Mouse (Mus musculus) 3134 (cell line): ENCODE measurements at regions not wholly inside any gene's neighbourhood (a gene's known extent, or its start where the extent isn't known, plus 50 kb on each side); places are given as distances from the start of the nearest gene placed in this dataset.
"Not testable (repeated sequence)": the region's sequence is repeated elsewhere in the genome, so short reads cannot be mapped to it uniquely, and the experiment has no call there.

Experiments
- DNase-seq: peaks from one replicate; pipeline ENCODE4 v3.0.0-alpha.2; 2011; ENCODE audit warnings: low spot score; ENCODE audit not compliant: insufficient read length; ENCODE audit errors: extremely low read depth

DNA sequence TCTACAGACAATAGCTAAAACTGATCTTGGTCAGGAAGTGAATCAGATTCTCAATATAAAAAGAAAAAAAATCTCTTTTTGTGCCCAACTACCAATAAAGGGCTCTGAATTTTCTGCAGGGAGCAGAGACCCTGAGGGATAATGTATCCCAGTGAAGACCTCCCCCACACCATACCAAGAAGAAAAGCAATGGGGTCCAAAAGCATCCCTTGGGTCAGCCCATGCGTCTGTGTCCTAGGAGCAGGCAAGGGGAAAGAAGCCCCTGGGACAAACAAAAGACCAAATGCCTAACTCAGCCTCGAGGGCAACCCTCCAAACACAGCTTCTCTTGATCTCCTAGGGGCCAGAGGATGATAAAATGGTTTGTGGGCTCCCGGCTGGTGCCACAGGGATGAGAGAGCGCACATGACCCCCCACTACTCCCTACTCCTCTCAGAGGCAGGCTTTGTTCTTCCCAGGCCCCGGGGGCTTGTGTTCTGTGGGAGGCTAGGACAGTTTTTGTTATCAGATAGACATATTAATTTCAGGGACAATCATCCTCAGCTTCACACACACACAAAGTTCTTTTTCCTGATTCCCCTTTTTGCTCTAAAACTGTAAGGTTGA lies 172.0 kb upstream of the Slc25a13 start:
- no peak for DNase-seq

DNA sequence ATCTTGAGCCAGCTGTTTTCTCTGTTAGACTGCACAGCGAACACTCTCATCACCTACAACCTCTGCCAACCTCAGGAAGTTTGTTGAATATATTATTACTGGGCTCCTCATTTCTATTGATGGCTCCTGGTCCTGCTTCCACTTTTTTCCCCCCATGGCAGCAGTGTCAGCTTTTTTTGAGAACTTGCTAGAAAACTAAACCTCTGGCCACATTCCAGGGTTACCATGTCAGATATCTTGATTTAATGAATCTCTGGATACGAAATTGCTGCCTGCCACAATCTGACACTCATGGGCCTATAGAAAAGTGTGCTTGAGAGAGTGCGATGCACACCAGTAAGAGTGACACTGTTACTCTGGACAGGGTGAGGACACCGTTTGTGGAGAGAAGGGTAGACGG lies 170.6 kb upstream of the Slc25a13 start:
- no peak for DNase-seq

DNA sequence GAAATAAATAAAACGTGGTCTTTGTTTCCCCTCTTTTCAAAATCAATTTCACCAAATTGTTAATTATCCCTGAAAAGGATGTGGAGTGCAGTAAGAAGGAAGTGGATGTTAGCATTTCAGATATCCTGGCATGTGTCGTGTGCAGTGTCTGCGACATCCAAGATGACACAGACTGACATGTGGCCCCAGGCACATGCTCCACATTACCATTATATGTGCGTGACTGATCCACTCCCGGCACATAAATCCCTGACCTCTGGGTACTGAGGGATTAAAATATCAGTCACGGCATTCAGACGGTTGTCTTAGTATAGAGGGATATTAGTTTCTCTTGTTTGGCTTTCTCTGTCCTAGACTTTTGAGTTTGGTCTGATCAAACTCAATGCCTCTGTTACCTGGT lies 168.0 kb upstream of the Slc25a13 start:
- DNase-seq = no peak

DNA sequence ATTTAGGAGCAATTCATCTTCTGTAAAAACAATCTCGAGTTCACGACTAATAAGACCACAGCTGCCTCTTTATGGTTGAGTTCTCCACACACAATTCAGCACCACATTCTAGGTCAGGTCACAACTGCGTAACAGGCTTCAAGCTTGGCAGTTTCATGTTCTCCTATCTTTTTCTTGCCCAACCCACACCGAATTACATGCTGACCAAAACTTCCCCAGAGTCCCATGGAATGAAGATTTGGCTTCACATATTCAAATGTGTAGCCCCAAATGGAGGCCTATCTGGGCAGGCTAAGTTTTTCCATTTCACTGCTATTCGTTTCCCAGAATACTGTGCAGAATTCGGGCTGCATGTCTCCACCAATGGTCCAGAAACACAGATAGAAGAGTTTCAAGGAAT lies 167.5 kb upstream of the Slc25a13 start:
- DNase-seq = no peak

DNA sequence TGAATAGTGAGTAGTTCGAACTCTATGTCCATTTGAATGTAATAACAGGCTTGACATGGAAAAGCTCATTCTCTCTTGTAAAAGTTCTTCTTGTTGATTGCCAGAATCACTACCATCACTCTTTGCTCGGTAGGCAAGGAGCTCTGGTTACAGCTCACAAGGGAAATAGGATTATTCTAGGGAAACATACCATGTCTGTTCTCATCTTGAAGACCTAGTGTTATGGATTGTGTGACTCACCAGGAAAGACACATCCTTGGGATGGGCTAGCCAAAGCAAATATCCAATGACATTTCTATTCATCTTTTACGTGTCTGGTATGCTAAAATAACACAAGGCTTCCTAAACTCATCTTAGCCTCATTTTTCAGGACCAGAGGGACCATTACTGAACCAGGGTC lies 155.4 kb upstream of the Slc25a13 start:
- no peak for DNase-seq

DNA sequence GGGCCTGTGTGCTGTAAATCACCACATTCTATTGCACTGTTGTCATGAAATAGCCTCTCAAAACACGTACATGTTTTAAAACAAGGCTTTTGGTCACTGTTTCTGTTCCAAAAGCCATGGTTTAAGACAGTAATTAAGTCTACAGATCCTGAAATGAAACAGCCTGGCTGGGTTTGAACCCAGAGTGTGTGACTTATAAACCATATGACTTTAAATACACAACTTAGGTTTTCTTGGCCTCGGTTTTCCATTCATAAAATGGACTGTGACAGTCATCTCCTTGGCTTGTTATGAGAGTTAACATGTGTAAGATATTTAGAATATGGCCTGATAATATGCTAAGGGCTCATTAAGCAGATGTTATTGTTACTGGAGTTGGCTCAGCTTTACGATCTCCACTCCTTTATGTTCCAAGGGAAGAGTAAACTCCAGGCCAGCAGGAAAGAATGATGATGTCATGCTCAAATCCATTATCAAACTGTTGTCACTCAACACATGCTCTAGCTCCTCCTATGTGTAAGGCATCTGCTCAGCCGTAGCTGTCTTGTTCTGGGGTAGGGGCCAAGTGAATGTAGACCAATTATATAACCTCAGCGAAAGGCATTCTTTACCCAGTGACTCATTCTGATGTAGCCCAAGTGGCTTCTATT lies 154.6 kb upstream of the Slc25a13 start:
- no peak for DNase-seq

DNA sequence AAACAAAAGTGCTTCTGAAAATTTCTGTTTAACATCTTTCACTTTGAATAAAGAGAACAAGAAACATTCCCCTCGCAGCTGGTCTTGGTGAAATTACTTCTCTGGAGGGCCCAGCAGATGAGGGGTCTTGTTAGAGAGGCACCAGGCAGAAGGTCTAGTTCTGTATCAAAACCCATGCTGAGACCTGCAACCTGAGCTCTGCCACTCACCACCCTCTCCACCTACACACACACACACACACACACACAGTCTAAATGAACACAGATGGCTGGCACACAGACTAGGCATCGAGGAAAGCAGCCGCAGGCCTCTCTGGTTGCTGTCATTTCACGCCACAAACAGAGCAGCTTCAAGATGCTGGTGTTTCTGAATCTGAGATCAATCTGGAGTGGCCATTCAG lies 147.1 kb upstream of the Slc25a13 start:
- DNase-seq = no peak

DNA sequence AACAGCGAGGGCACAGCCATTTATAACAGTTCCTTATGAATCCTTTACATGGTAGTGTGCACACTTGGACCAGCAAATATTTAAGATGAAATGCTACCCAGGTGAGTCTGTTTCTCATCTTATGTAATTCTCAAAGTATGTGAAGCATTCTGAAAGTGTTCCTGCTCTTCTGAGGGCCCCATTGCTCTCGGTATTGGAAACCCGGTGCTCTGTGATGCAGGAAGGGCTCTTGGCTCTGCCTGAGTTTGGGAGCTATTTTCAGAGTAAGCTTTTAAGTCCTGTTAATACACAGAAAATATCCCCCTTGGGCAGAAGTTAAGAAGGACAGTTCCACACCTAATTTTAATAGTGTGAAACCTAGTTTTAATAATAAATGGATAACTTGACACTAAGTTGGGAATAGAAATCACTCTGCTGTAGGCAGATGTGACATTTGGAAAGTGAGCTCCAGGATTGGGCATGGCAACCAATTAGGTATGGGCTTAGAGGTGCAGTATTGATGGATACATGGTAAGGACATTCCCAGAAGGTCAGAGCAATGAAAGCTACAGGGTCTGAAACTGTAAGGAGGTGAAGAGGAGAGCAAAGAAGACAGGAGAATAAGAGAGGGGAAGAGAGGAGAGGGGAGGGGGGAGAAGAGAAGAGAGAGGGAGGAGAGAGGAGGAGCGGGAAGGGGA lies 145.8 kb upstream of the Slc25a13 start:
- DNase-seq = no peak

DNA sequence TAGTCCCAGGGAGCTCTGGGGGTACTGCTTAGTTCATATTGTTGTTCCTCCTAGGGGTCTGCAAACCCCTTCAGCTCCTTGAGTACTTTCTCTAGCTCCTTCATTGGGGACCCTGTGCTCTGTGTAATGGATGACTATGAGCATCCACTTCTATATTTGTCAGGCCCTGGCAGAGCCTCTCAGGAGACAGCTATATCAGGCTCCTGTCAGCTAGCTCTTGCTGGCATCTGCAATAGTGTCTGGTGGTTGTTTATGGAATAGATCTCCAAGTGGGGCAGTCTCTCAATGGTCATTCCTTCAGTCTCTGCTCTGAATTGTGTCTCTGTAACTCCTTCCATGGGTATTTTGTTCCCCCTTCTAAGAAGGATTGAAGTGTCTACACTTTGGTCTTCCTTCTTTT lies 144.2 kb upstream of the Slc25a13 start:
- DNase-seq = not testable (repeated sequence)

DNA sequence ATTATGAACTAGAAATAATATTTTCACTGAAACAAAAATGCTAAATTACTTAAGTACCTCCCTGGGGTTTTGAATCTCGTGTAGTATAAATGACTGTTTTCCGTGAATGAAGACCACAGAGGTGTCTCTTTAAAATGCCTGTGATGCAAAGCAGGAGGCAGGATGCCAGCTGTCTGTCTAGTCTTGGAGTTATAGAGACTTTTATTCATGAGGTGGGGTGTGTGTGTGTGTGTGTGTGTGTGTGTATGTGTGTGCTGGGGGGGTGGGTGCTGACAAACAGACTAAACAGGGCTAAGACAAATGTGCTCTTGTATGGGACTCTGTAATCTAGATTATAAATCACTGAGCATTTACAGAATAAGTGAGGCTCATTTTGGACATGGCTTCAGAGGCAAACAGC lies 140.5 kb upstream of the Slc25a13 start:
- no peak for DNase-seq

DNA sequence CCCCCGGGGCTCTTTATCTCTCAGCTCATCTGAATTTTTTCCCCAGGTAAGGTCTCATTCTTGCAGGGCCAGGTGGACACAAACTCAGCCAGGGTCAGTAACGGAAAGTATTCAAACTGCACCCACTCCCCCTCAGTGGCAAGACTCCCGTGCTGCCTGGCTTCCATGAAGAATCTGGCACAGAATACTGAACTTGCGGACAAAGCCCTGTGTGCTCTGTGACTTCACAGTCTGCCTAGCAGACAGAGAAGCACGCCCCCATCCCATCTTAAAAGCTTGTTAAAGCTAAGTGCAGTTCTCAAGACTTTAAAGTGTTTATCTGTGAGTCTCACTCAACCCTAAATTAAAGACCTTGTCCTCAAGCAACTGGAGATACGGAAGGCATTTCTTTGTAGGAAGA lies 140.0 kb upstream of the Slc25a13 start:
- no peak for DNase-seq

DNA sequence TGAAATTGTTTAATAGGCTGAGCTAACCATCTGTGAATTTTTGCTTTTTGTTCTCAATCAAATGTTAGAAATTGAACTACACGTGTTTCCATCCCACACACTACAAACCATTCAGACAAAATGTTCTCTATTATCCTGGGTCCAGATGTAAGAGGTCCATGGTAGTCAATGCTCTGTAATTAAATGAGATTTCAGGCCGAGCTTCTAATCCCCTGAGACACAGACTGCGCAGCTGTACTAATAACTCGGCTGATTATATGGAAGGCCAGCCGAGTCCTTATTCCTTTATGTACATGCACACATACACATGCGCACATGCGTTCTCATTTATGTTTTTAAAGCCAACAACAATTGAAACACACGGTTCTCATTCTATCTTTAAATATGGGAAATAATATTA lies 118.3 kb upstream of the Slc25a13 start:
- DNase-seq = no peak

DNA sequence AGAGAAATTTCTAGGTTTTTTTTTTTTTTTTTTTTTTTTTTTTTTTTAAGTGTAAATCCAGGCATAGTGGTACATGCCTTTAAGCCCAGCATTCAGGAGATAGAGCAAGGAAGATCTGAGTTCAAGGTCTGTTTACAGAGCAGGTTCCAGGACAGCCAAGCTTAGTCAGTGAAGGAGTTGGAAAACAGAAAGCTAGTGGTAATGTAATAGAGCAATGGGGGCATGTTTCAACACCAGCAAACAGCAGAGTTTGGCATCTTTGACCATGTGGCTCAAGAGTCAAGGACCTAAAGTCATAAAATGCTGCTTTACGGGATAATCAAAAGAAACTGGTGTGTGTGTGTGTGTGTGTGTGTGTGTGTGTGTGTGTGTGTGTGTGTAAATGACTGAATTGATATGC lies 113.3 kb upstream of the Slc25a13 start:
- DNase-seq = no peak

DNA sequence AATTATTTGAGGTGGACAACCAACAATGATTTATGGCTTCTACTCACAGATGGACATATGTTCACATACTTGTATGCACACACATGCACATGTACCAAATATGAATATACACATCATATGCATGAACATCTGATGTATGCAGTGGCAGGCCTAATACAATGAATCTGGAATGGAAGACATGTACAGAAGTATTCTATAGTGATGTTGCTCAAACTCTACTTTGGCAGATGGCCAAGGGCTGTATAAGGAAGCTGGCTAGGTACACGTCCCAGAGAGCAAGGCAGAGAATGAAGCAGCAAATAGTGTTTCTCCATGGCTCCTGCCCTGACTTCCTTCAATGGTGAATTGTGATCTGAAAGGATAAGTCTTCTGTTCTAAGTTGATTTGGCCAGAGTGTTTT lies 108.5 kb upstream of the Slc25a13 start:
- DNase-seq = no peak

DNA sequence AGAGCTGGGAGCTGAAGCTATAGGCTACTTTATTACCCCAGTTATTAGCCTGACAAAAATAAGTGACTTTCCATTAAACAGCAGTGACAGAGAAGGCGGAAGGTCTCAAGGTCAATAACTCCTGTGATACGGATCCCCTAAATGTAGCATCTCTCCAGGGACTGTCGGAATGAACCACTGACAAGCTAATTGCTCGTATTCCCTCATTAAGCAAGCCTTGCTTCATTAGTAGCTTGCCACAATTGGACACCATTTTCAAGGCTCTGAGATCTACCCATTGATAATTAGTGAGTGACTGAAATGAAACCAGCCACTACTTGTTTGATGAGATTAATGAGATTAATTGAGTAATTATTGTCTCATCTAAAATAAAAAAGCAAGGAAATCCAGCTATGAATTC lies 99.8 kb upstream of the Slc25a13 start:
- DNase-seq = no peak

DNA sequence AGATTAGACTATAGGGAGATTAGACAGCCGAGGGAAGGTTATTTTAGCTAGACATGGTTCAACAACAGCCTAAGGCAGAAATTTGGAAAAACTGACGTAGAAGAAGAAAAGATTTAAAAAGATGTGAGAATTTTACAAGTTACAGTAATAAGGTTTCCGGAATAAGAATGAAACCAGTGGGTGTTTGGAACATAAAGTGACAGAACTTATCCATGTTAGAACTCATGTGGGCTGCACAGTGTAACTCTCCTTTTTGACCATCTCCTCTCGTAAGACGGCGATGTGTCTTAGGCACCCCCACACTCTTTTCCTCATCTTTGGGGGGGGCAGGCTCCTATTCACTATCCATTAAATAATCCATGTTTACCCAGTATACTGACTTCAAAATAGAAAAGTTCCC lies 96.2 kb upstream of the Slc25a13 start:
- no peak for DNase-seq

DNA sequence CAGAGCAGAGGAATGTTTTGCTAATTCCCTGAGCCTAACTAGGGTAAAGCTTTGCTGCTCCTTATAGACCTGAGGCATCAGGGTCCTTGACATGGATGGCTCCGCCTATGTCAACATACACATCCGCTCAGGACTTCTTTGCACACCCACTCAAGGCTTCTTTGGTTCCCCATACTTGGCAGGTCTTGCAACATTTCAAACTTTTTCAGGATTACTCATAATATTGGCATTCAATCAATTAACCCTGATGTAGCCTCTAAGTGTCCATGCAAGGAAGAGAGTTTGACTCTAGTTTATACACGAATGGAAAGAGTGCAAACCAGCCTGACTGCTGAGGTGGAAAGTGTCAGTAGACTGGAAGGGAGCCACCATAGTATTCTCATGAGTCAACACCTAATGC lies 93.2 kb upstream of the Slc25a13 start:
- DNase-seq = peak; percentile 17

DNA sequence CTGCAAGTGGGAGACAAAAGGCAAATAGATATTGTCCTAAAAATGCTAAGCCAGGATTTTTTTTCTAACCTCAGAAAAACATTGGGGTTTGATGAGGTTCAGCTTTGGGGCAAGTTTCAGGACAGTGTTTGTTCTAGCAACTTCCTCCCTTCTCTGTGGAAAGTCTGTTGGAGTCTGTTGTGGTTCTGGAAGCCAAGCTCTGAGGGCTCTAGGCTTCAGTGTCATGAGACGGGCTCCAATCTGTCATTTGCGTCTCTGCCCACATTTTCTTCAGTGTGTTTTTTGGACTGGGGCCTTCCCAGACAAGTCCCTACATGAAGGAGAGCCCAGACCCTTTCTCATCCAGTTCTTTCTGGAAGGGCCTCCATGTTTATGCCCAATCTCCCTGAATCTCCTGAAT lies 90.6 kb upstream of the Slc25a13 start:
- no peak for DNase-seq

DNA sequence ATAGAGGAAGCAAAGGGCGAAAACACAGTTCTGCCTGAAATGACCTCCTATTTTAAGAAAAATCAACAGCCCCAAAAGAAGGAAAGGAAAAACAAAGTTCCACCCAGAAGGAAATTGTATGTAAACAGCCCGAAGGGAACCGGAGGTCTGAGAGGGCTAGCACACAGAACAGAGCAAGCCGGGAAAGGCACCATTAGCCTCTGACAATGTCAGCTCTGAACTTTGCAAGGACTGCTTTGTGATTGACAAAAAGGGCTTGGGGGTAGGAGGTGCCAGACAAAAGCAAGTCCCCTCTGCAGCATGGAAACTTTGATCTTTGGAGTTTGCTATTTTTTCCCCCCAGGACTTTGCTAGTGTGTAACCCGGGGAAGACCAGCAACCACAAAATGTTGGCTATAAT lies 86.8 kb upstream of the Slc25a13 start:
- no peak for DNase-seq

DNA sequence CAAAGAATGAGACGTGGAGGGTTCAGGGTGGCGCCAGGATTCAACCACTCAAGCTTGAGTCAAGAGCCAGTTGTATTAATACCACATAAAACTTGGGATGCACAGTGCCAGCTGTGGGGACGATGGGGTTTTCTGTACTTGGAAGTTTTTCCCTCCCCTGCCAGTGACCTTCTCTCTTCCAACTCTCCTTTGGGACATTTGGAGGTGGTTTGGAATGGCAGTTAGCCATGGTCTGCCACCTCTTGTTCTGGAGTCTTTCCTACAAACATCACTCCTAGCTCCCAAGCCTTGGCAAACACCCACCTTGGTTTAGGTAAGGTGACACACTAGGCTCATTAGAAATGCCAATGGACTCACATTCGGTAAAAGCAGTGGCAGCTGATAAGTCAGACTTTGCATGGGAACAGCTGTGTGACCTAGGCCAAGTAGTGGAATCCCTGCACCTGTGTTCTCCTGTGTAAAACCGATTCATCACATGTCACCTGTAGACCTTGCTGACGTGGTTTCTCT lies 84.1 kb upstream of the Slc25a13 start:
- DNase-seq = no peak

DNA sequence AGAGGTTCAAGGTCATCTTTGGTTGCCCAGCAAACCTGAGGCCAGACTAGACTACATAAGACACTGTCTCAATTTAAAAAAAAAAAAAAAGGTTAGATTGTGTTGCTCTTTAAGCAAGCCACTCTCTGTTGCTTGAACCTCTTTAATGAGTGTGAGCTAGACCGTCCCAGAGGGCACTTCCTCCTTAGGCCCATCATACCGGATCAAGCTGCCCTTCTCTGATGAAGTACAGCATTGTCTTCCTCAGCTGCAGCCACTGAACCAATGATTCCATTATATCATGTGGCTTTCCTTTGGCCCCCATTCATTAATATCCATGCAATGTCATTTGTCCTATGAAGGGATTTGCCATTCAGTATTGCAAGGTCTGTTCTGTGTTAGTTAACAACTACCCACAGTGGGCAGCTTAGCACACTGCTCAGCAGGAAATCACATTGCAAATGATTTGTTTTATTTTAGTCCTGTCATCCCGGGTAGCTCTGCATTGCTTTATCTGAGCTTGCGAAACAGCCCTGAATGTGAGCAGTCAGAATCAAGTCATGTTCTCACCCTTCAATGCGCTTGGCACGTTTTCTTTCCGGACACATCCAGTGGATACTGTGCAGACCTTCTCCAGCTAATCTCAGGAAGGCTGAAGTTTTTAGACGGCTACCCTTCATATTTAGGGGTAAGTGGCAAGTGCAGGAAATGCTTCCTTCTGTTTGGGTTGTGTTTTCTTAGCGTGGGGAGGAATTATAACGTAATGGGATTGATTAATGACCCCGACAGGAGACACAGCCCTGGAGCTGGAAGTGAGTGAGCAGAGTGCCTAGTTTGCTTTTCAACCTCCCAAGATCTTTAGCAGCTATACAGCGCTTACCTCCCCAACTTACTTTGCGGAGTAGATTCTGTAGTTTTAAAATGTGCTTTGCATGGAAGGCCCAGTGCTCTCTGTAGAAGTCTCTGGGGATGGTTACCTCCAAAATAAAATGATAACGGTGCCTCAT lies 82.2 kb upstream of the Slc25a13 start:
- DNase-seq = no peak
